Comparison of ENCODE assay signal across 1 mouse cellular context in the genomic region with DNA sequence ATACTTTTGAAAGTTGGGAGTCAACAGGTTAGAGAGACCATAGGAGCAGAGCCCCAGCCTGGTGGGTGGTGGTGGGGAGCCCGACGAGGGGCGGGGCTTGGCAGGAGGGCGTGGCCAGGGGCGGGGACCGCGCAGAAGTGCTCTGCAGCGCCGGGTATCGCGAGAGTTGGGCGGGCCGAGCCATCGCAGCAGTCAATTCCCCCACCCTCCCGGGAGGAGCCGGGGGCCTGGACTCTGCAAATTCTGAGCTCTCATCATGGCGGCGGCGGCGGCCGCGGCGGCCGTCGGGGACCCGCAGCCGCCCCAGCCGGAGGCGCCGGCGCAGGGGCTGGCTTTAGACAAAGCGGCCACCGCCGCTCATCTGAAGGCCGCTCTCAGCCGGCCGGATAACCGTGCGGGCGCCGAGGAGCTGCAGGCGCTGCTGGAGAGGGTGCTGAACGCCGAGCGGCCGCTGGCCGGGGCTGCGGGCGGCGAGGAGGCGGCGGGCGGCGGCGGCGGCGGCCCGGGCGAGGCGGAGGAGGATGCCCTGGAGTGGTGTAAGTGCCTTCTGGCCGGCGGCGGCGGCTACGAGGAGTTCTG.
TF ChIP-seq lines count a peak whose summit lies in the region.

TSS of gene Ubr3 (plus strand) at position 208 of the 579 bp plus-strand sequence.

TF ChIP-seq in CH12.LX, 34 proteins besides CTCF, POLR2A, EP300 and RAD21 (continued from another document):
- TF ChIP-seq CHD2 (IDR thresholded peaks at IDR 0.05; ENCODE audit: low read length) = peak; percentile 100
- TF ChIP-seq ELF1 (IDR thresholded peaks at IDR 0.05; ENCODE audit: low read depth, low read length) = peak; percentile 17; the same call in 1 of the 2 replicates
- TF ChIP-seq MAZ (IDR thresholded peaks at IDR 0.05; ENCODE audit: low read depth, low read length) = peak; percentile 76; the same call in 1 of the 2 replicates
- peak; percentile 37; the same call in 1 of the 2 replicates for TF ChIP-seq MEF2A (IDR thresholded peaks at IDR 0.05; ENCODE audit: borderline replicate concordance, low read depth, low read length)
- no peak for TF ChIP-seq CHD1 (IDR thresholded peaks at IDR 0.05; ENCODE audit: low read depth, low read length)
- no peak for TF ChIP-seq E2F4 (IDR thresholded peaks at IDR 0.05; ENCODE audit: insufficient replicate concordance, low read depth, low read length)
- TF ChIP-seq ZNF384 (IDR thresholded peaks at IDR 0.05; ENCODE audit: low read depth, low read length) = no peak
- TF ChIP-seq KAT2A (IDR thresholded peaks at IDR 0.05; ENCODE audit: insufficient replicate concordance, low read length) = no peak
- no peak for TF ChIP-seq GABPA (IDR thresholded peaks at IDR 0.05; ENCODE audit: insufficient replicate concordance, low read depth, low read length)
- TF ChIP-seq NELFE (IDR thresholded peaks at IDR 0.05; ENCODE audit: low read depth, low read length) = peak; percentile 83
- no peak for TF ChIP-seq MAFK (IDR thresholded peaks at IDR 0.05; ENCODE audit: insufficient replicate concordance, low read length)
- TF ChIP-seq TCF12 (IDR thresholded peaks at IDR 0.05; ENCODE audit: low read depth, low read length) = peak; percentile 68; the same call in 1 of the 2 replicates
- no peak for TF ChIP-seq PAX5 (IDR thresholded peaks at IDR 0.05; ENCODE audit: low read length)
- TF ChIP-seq USF2 (conservative IDR thresholded peaks at IDR 0.05; ENCODE audit: low read depth, low read length) = no peak
- TF ChIP-seq ETS1 (conservative IDR thresholded peaks at IDR 0.05; ENCODE audit: low read depth, low read length) = no peak
- TF ChIP-seq MYC (IDR thresholded peaks at IDR 0.05; ENCODE audit: low read depth, low read length) = no peak
- TF ChIP-seq POLR2AphosphoS2 (IDR thresholded peaks at IDR 0.05; ENCODE audit: low read depth, low read length) = no peak
- TF ChIP-seq MXI1 (IDR thresholded peaks at IDR 0.05; ENCODE audit: low read depth, low read length) = peak; percentile 64; the same call in 1 of the 2 replicates
